Mouse (Mus musculus) embryo, embryonic 11.5 days (tissue): ENCODE measurements around the gene Mrps17.

ENCODE experiments used
- DNase-seq: peaks from one replicate; pipeline ENCODE4 v3.0.0-alpha.2; 2012; ENCODE audit warnings: low read depth, low spot score

The Mrps17 gene

DNA sequence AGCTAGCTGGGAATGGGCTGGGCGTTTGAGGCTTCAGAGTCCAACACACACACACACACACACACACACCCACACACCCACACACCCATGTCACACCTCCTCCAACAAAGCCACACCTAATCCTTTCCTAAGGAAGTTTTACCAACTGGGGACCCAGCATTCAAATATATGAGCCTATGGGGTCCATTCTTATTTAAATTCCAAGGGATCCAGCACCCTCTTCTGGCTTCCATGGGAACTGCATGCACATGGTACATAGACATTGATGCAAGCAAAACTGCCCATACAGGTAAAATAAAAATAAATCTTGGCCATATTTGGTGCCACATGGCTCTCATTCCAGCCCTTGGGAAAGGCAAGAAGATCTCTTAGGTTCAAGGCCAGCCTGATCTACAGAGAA is 25.7 kb downstream of the Mrps17 start:
- DNase-seq, result no peak

DNA sequence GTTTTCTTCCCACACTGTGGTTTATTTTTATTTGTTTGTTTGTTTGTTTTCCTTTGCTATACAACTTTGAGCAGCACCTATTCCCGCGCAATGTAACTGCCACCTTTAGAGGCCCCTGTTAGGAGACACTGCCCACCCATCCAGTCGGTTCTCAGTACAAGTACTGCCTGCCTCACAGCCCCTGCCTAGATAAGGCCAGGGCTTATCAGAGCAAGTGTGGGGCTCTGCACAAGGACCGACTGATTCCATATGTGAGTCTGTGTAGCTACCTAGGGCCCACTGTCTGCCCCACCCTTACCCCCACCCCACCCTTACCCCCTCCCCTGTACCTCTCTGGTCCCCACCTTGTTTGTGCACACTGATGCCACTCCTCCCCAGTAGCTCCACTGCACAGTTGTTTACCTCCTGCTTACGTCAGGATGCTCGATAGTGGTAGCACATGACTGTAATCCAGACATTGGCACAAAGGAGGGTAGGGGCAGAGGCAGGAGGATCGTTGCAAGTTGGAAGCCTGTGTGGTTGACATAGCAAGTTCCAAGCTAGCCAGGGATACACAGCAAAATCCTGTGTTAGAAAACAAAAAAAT is 27.7 kb downstream of the Mrps17 start:
- DNase-seq, result no peak

DNA sequence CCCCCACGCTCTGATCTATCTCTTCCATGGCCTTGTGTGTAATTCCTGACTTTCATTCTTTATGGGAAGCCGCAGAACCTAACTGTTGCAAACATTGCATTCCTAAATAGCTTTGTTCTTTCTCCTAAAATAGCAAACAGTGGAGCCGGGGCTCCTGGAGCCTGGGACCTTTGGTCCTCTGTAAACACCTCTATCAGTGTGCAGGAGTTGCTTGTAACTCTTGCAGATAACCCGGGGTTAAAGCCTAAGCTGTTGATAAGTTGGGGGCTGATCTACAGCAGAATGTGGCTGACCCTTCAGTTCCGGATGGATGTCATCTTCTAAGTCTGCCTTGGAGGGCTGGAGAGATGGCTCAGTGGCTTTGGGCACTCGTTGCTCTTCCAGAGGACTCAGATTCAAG is 28.8 kb downstream of the Mrps17 start:
- no peak for DNase-seq

DNA sequence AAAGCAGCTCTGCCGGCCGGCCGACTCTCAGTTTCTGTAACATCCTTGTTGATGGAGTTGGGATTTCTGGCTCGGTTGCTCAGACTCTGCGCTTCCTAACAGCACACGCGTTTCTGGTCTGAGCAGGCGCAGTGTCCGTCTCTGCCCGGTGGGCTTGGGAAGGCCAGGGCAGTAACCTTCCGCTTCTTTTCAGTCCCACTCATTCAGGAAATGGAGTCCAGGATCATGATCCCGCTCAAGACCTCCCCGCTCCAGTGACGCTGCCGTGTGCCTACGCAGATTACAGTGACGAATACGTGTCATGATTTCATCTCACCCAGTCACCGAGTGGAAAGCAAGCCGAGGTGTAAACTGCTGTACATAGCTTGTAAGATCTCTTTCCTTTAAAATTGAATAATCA is 41.6 kb downstream of the Mrps17 start:
- DNase-seq, result no peak

DNA sequence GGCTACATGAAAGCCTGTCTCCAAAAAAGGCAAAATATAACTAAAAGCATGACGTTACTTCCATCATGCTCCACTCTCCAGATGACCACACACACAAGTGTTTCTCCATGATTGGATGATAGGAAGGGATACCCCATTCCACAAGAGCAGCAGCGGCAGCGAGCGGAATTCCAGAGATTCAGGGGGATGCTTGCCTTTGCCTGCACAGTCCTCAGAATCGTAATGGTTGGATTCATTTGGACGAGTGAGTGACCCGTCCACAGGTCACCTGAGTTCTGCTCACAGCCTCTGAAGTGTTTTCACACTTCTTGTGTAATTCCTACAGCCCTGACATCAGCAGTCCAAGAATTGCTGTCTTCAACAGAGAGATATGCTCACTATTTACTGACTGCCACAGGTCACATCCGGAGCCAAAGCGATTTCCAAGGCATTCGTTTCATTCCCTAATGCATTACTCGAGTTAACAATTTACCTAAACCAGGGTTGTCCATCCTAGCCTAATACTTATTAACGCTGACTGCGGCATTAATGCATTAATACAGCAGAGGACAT is 44.7 kb downstream of the Mrps17 start:
- DNase-seq, result no peak

DNA sequence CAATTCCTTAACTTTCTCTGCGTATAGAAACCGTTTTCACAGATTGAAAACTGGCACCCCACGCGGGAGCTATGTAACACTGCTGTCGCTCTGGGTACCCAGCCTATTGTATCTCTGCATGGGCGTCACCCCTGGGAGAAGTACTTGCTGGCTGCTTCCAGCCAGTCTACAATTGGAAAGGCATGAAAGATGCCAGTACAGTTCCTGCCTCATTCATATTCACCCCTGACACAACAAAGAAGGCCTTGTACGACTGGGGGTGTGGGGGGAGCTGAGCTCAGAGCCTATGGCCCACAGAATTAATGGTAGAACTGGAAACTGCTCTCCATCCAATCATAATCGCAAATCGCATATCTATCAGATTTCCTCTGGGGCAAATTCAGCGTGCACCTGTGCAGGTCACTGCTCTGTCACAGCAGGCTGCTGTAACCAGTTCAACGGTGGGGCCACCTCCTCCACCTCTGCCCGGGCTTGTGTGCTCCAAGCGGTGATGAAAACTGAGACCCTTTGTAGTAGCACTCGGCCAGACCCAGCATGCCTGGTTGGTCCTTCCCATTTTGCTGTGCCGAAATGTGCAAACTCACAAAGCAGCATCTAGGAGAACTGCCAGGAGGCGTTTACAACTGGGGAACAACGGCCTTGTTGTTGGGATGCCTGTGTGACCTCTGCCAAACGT is 46.7 kb downstream of the Mrps17 start:
- DNase-seq, result no peak

DNA sequence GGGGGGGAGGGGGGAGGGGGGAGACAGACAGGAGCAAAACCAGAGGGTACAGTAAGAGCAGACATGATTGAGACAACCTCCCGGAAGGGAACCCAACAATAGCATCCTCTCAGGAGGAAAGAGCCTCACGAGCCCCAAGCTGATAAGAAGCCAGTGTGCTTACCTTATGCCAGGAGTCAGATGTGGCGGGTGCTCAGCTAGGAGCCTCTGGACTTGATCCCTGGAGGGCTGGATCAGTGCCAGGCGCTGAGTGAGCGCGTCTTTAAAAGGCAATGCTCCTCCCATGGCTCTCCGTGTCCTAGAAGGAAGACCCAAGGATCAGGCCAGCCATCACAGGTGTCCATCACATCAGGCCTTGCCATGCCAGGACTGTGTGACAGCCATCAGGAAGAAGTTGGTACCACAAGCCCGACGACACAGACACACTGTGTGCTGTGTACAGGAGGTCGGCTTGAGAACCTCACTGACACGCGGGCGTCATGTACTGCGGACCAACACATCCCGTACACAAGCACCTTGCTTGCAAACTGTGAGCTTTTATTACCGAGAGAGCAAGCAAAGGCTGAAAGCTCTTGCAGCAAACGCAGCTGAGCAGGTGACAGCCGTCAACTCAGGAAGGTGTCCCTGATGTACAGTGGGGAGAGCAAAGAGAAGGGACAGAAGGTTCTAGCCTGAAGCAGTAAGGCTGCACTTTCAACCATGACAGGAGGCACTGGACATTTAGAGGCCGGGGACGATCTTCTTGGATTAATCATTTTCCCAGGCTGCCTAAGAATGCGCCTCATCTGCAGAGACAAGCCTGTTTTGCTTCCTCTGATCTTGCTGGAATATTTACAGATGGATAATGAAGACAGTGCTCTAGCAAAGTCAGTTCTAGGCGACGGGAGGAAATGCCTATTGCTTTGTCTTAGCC is 55.4 kb downstream of the Mrps17 start:
- DNase-seq, result no peak
